Mouse (Mus musculus) left cerebral cortex, adult 9 months (tissue): Measurements from ENCODE around the gene Pirb.
"Not testable (repeated sequence)": the region's sequence is repeated elsewhere in the genome, so short reads cannot be mapped to it uniquely, and the experiment has no call there.

ENCODE experiments used
- DNase-seq, 2 experiments: peaks; one replicate each; pipeline ENCODE4 v3.0.0; 2022; ENCODE audit warnings: low spot score in 2 of 2

Gene Pirb

GRCm38 (mm10) chr7:3720268-3720667 lies at the start of gene Pirb:
Pirb (minus strand) TSS chr7:3720391.
- not testable (repeated sequence) for DNase-seq

- DNase-seq = not testable (repeated sequence)
Observed at GRCm38 (mm10) chr7:3732675-3733074, 12.5 kb upstream of the Pirb start.

GRCm38 (mm10) chr7:3725459-3725858 lies 5.3 kb upstream of the Pirb start:
- DNase-seq = not testable (repeated sequence)

DNA sequence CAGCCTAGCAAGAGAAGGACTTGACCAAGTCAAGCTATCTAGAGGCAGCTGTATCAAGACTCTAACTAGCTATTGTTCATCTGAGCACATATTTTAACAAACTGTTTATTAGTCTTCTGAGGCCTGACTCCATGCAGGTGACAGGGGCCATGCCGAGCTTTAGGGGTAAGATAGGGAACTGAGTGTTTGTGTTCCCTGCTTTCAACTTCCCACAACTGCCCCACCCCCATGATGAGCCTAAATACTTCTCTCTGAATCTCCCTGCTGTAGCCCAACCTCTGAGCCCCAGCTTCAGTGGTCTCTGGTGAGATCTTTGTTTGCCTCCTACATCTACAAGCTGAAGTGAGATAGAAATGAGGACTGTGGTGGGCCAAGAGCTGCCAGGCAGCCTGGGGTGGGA lies 4.9 kb downstream of the Pirb start:
- DNase-seq = peak in 1 of 2 experiments; percentile 1

- DNase-seq = no peak
Observed at GRCm38 (mm10) chr7:3712264-3712942, 7.8 kb downstream of the Pirb start.

- DNase-seq = no peak
Observed at GRCm38 (mm10) chr7:3709000-3709399, 11.2 kb downstream of the Pirb start.

GRCm38 (mm10) chr7:3708447-3708980 lies 11.7 kb downstream of the Pirb start:
- not testable (repeated sequence) for DNase-seq

DNA sequence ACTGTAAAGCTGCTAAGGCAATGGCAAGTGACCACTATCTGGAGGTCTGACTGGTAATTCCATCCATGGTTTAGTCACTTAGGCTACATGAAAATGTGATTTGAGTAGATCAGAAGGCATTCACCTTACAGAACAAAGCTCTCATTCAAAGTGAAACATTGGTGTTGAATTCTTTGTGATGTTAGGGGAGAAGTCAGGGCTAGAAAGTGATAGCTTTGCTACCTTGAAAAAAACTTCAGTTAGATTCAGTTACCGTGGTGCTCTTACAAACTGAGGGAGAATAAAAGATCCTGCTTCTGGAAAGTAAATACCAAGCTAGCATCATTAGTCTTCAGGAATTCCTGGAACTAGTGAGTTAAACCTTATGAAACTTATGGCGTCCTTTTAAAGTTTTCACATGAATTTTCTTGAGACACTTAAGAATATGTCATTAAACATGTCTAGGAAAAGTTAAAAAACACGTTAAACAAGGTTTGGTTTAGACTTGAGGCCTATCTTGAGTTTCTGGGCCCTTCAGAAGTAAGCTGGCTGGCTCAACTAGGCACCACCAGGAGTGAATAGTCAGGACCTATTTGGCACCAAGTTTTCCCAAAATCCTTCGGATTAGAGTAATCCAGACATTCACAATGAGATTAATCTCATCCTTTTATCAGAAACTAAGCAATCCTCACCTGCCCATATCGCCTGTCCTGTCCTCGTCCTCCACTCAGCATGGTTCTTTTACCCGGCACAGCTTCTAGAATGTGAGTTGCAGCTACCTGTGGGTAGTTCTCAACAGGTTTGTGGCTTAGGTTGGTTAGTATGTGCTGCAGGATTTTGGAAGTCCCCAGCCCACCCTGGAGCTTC lies 12.4 kb downstream of the Pirb start:
- no peak for DNase-seq

DNA sequence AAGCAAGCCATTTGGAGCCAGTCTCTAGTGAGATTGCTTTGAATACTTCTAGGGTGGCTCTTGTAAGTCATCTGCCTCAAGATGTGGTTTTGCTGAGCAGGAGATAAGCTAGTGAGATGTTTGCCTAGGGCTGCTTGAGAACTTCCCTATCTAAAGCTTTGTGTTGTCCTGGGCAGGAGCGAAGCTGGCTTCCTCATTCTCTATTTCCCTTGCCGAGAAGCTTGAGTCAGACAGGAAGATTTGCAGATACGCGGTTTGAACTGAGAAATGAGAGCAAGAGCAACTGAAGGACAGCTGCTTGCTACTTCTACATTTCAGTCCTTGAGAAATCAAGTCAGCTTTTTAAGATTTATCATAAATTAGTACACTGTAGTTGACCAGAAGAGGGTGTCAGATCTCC lies 13.2 kb downstream of the Pirb start:
- DNase-seq = peak in 1 of 2 experiments; percentile 21

- DNase-seq = no peak
Observed at GRCm38 (mm10) chr7:3706343-3706934, 13.8 kb downstream of the Pirb start.

DNA sequence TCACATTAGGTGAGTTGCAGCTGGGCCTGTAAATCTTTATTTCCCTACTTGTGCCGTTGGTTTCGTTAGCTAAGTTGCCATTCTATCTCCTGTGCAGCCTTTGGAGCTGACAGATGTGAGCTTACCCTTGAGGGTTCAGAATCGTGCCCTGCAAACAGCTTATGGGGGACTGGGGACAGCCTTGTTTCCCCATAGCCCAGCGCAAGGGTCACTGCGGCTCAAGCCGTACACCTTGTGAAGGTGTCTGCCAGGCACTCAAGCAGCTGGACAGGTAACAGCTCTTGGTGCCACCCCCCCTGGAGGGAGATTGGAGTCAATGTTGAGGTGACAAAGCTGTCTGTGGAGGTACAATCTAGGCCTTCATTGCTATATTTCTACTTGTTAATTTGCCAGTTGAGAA lies 14.3 kb downstream of the Pirb start:
- DNase-seq = no peak

GRCm38 (mm10) chr7:3705461-3705860 lies 14.7 kb downstream of the Pirb start:
- not testable (repeated sequence) for DNase-seq

GRCm38 (mm10) chr7:3704475-3704874 lies 15.7 kb downstream of the Pirb start:
- no peak for DNase-seq

DNA sequence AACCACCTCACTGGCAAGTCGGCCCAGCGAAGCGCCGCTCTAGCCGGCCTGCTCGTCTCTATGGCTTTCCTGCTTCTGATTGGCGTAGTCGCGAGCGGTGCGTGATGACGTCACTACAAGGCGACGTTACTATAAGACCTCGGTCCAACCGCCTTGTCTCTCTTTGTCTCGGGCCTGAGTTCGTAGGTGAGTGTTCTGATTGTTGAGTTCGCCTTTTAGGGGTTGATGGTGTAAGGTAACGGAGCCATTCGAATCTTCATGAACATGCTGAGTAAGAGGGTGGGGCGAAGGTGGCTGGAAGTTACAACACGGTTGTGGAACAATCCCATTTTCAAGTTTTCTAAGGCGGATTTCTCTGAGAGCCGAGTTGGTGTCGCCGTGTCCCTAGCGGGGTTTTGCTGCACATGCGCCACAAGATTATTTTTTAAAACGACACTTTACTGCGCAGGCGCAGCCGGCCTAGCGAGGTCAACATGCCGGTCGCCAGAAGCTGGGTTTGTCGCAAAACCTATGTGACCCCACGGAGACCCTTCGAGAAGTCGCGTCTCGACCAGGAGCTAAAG lies 16.2 kb downstream of the Pirb start, which contains the start of gene Rps9:
Rps9 (plus strand) TSS at position 115 of the 563 bp plus-strand sequence.
- DNase-seq = peak; percentile 93 to 98

GRCm38 (mm10) chr7:3703148-3703878 lies 16.9 kb downstream of the Pirb start:
- DNase-seq = no peak

DNA sequence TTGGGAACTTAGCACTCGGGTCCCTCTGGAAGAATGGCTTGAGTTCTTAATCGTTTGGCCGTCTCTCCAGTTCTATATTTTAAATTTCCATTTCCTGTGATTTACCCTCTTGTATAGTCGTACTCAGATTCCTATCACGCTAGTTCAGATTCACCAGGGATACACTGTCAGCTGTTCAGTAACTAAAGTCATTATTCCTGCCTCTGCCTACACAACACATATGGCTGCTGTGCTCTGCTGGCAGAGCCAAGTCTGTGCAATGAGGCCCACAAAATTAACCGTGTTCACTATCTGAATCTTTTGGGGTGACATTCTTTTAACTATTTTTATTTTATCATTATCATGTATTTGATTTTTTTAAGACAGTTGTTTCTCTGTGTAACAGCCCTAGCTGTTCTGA lies 21.7 kb downstream of the Pirb start:
- DNase-seq = no peak

DNA sequence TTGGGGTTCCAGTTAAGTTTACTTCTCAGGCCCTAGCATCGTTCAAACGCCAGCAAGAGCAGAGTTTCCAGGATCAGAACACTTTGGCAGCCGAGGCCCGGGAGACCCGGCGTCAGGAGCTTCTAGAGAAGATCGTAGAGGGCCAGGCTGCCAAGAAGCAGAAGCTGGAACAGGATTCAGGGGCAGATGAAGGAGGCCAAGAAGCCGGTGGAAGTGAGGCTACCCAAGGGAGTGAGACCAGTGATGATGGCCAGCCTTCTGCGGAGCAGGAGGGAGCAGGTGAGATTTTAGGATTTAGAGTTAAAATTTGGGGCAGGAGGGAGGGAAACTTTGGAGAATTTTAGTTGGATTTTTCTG lies 25.3 kb downstream of the Pirb start:
- DNase-seq = not testable (repeated sequence)

DNA sequence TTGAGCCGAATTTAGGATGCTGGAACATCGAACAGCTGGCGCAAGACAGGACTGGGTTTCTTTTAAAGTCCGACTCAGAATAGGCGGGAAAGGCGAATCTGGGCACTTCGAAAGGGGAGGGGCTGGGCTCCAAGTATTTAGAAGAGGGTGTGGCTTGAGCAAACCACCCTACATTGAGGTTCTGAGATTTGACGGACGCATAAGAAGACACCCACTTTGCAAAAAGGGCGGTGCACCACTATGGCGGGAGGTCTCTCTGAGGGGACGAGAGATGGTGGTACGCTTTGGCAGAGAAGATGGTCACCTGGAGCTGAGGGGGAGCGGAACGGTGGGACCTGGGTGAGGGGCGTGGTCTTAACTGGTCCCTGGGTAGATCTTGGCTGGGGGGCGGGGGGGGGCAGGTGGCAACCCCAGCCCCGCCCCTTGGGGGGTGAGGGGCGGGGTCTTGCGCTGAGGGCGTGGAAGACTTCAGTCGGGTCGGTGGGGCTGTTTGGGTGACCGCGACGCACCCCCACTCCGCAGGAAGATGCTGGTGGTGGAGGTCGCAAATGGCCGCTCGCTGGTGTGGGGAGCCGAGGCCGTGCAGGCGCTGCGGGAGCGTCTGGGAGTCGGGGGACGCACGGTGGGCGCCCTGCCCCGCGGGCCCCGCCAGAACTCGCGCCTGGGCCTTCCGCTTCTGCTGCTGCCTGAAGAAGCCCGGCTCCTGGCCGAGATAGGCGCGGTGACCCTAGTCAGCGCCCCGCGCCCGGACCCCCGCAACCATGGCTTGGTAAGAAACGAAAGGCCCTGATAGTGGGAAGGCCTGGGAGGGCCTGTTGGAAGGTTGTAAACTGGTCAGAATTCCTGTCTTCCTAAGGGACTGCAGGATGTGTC lies 25.9 kb downstream of the Pirb start:
- DNase-seq = peak in 1 of 2 experiments; percentile 54

DNA sequence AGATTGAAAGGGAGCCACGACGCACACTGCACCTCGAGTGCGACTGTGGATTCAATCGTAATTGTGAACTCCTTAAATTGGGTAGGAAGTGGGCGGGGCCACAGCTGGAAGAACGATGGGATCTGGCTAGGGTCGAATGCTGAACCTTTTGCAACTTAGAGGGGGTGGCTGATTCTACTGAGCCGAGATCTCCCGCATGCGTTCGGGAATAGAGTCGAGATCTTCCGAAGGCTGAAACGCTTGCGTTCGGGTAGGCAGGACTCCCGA lies 26.4 kb downstream of the Pirb start:
- DNase-seq = no peak

GRCm38 (mm10) chr7:3692987-3693808 lies 27.0 kb downstream of the Pirb start, which contains the start of gene Mboat7:
Mboat7 (minus strand) TSS chr7:3693523.
- DNase-seq = peak; percentile 98 to 99
